Mouse (Mus musculus): ENCODE results near the gene Nrg4.

The Nrg4 gene

GRCm38 (mm10) chr9:55326515-55327233 is at the start of gene Nrg4, which contains the start of gene Tmem266:
Nrg4 (minus strand) TSS chr9:55326844.
Tmem266 (plus strand) TSS chr9:55326913.
- DNase-seq, result peak; percentile 90

DNA sequence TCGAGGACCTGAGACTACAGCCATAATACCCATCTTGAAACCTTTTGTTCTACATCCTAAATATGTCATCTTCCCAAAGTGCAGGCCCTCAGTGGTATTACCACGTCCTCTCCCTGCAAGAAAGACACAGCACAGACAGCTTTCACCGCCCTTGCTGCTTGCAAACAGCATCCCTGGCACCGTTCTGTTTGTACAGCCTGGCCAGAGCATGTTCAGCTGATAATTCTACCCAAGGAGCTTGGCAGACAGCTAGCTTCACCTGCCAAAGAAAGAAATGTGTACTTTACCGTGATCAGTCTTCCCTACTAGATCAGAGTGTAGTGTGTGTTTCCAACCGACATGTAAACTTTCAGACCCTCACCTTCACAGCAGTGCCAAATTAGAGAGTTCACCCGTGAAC is 45.3 kb upstream of the Nrg4 start:
- DNase-seq, result peak; percentile 85

GRCm38 (mm10) chr9:55368011-55368410 is 41.4 kb upstream of the Nrg4 start:
- no peak for DNase-seq

- no peak for DNase-seq
These were observed 37.1 kb upstream of the Nrg4 start for GRCm38 (mm10) chr9:55363707-55364106.

- no peak for DNase-seq
These were observed 35.3 kb upstream of the Nrg4 start for GRCm38 (mm10) chr9:55361969-55362368.

GRCm38 (mm10) chr9:55360861-55361260 is 34.2 kb upstream of the Nrg4 start:
- DNase-seq, result peak; percentile 76

DNA sequence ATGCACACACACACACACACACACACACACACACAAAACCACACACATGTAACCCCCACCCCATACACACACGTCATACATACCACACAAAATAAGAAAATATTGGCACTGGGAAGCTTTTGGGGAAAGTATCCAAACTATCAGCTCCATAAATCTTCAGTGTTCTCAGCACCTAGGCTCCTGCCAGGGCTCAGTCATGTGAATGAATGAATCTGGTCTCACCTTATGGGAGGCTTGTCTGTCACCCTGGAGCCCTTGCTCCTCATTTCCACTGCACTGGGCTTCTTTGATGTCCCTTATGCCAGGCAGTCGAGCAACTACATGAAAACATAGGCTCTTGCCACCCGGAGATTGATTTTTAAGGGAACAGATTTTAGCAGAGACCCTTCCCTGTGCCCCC is 33.7 kb upstream of the Nrg4 start:
- DNase-seq, result no peak

DNA sequence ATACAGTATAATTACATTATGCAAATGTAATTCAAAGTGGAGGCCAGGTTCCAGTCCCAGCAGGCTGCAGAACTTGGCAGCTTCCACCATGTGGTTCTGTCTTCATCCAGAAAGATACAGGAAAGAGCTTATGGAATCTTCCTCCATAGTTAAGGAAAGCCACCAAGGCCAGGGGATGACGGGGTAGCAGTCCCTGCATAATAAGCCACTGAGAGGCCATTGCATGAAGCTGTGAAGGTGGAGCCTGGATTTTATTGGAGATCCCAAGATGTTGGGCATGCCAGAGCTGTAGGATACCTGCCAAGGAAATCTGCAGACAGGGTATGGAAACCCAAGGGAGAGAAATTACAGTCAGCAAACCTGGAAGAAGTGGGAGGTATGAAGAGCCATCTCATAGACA is 30.5 kb upstream of the Nrg4 start:
- DNase-seq, result peak; percentile 67

DNA sequence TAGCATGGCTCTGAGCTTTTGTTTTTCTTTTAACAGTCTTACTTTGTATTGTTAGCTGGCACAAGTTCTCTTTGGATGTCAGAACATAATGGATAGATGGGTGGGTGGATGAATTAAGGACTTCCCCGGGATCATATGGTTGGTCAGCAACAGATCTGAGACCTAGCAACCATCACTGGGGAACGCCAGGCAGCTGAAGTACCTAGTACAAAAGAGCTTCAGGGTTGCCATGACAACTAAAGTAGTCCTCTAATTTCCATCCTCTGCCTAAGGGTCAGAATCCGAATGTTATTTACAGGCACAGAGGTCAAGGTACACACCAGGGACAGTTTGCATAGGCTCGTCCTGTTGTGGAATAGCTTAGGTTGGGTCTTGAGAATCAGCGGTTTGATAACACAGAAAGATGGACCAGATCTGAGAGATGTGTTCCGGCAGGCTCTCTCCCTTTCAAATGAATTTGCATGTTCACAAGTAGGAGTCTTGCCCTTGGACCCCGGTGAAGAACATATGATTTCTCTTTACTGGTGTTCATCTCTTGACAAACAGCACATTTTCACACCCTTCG is 28.7 kb upstream of the Nrg4 start:
- no peak for DNase-seq

DNA sequence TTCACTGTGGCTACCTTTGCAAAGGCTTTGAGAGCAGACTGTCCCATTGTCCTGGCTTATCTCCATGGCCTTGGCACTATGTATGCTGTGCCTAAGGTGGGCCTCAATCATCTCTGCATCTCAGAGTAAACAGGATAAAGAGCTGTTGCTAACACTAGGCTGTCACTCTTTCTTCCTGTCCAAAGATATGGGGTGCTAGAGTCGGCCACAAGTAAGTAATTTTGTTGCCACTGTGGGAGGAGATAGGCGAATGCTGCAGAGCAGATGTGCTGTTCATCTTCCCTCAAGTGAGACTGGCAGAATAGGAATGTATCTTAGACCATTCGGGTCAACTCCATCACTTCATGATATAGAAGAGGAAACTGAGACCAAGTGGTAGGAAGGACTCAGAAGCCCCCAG is 28.0 kb upstream of the Nrg4 start:
- no peak for DNase-seq

- DNase-seq, result no peak
These were observed 22.0 kb upstream of the Nrg4 start for GRCm38 (mm10) chr9:55348664-55349063.

DNA sequence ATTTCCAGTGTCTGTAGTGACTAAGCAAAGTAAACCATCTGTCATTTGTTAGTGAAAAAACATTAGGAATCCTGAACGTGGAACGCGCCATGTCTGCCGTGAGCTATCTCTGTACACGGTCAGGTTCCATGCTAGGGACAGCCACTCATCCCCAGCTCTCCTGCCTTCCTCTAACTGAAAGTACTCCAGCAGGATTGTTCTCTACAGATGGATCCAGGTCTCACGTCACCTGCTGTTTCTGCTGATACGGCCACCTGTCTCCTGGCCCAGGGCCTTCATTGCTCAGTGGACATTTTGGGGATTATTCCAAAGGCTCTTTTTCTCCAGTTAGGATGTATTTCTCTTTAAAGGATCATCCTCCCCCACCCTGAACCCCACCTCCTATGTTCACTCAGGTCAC is 18.7 kb upstream of the Nrg4 start:
- peak; percentile 96 for DNase-seq

- peak; percentile 57 for DNase-seq
These were observed 17.5 kb upstream of the Nrg4 start for GRCm38 (mm10) chr9:55344165-55344564.

GRCm38 (mm10) chr9:55332949-55333348 is 6.3 kb upstream of the Nrg4 start:
- DNase-seq, result peak; percentile 80

- peak; percentile 66 for DNase-seq
These were observed 5.8 kb upstream of the Nrg4 start for GRCm38 (mm10) chr9:55332476-55332875.

GRCm38 (mm10) chr9:55329401-55329800 is 2.8 kb upstream of the Nrg4 start:
- DNase-seq, result peak; percentile 62

DNA sequence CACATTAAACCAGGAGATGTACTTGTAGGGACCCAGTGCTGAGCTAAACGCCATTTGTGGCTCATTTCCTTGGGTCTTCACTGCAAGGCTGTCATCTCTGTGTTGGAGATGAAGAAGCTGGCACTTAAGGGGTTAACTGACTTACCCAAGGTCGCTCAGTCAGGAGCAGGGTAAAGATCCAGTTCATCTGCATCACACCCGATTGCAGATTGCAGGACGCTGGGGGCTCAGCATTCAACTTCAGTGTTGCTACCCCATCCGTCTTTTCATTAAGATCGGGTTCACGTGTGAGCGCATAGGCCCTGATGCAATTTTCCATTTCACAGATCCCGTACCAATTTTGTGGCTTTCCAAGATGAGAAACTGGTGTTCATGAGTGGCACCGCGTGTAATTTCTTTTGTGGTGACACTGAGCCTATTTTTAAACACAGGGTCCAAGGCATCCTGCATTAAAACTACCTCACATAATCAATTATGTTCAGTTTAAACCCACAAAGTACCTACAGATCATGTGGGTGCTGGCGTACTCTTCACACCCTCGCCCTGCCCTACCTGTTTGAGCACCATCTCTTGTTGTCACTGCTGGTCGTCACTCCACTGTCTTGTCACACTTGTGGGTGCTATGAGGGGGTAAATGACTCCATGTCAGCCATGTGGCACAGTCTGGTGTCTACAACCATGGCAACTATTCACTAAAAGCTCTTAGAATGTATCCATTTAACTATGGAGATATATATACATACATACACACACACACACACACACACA is 1.7 kb upstream of the Nrg4 start:
- DNase-seq, result peak; percentile 67

DNA sequence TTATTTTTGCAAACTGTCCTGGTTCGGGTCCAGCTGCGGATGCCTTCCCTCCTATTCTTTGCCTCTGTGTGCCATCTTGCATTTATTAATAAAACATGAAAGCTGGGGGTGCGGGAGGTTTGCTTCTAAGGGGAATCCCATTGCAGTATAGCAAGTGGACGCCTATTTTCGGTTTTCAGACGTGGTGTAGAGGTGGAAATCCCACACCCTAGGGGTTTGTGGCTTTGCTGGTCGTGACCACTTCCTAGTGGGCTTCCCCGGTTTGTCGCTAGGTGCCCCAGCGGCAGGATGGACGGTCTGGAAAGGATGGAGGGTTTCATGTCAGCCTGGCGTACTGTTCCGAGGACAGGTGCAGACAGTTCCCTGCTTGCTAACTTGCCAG is 581 bp upstream of the Nrg4 start:
- DNase-seq, result no peak

DNA sequence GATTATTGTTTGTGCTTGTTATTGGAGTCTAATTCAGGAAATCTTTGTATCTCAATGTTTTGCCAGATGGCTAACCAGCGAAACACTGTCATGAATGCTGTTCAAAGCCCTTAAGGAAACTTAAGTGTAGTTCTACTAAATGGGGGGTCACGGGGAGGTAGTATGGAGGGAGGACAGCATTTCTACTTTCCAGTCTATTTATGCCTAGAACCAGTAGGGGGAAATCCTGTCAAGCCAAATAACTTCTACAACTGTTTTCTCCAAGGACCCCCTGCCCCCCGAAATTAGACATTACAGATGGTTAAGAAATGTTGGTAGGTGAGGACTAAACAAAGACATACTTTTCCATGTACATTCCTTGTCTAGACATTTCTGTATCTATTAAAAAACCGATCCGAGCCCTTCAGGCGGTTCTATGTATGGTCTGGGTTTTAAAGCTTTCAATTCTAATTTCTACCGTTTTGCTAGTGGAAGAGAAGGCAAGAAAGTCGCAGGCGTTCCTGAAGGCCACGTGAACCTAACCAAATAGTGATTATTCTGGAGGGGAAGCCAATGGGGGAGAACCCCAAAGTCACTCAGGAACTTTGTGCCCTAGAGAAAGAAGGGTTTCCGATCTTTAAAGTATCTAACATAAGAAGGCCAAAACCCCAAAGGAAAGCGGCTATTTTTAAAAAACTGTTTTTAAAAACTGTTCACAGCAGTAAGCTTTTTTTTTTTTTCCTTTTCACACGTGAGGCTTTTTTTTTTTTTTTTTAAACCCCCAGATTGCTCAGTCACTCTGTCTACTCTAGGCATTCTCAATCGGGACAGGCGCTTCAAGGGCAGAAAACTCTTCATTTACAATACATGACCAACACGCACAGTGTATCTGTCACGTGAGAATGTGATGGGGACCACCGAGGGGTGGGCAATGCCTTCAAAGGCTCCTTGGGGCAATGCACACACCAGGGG is 805 bp downstream of the Nrg4 start:
- DNase-seq, result no peak

DNA sequence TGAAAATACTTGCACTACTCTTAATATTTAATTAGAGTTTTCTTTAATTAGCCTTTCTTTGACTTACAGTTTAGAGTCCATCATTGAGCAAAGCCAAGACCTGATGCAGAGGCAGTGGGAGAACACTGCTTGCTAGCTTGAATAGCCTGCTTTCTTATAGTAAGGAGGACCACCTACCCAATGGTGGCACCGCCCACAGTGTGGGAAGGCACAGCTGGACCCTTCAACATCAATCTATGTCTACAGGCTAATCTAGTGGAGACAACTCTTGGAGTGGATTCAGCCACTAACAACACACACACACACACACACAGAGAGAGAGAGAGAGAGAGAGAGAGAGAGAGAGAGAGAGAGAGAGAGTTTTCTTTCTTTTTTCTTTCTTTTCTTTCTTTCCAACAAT is 1.6 kb downstream of the Nrg4 start:
- DNase-seq, result peak; percentile 56

DNA sequence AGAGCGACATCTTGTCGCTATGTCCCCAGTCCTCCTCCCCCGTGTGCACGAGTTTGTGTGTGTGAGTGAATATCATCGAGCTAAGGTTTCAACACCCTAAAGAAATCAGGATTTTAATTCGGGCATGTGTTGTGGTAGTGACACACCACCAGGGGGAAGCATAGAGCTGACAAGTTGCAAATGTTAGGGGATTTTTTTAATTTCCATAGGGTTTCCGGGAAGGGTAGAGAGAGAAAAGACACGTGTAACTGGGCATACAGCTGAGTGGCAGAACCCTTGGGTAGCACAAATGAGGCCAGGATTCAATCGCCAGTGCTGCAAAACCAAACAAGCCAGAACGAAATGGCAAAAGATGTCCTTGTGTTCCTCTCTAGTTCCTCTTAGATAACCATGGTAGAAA is 2.1 kb downstream of the Nrg4 start:
- peak; percentile 72 for DNase-seq

GRCm38 (mm10) chr9:55324085-55324484 is 2.6 kb downstream of the Nrg4 start:
- DNase-seq, result peak; percentile 60

- no peak for DNase-seq
These were observed 4.0 kb downstream of the Nrg4 start for GRCm38 (mm10) chr9:55322641-55323040.
